Mouse (Mus musculus): ENCODE measurements around the gene Rassf5.

- TF ChIP-seq CTCF (IDR thresholded peaks at IDR 0.05; ENCODE audit: low read depth) (no peak), EP300 (optimal IDR thresholded peaks at IDR 0.05) (no peak)
Observed at GRCm38 (mm10) chr1:131184956-131185660, 60.0 kb downstream of the Rassf5 start.
